Mouse (Mus musculus): Measurements from ENCODE around the gene Gphn. TPM values are rescaled to one million over a fixed set of nuclear protein-coding genes. Genes with fewer than 3 reads are reported as not detected.
A peak's percentile ranks its signal among the peaks of the same experiment; 100 is the strongest.

The Gphn gene
- total and polyA plus RNA-seq, 3 experiments, result 23.1 to 30.5 TPM; not detected in 1

- Histone ChIP-seq H3K4me1 (ENCODE audit: control insufficient read depth in 1 of 2, insufficient read depth in 2 of 2, low read length in 2 of 2) (peaks cover 8 to 18% of the 10 kb centered on the region in 2 experiments; a peak in 3 of 4 replicates), H3K27ac (ENCODE audit: control insufficient read depth, low read depth, low read length) (no peak overlapping the region), H3K36me3 (ENCODE audit: control insufficient read depth in 1 of 2, insufficient read depth in 2 of 2, low read length in 2 of 2) (peaks cover 0 to 20% of the 10 kb centered on the region in 2 experiments; a peak in 2 of 4 replicates), H3K79me2 (ENCODE audit: control insufficient read depth, insufficient read depth, low read length, poor library complexity) (no peaks in the 10 kb centered on the region), H3K9ac (ENCODE audit: control insufficient read depth, low read depth, low read length, poor library complexity, severe bottlenecking) (no peak overlapping the region), H3K27me3 (ENCODE audit: control insufficient read depth in 1 of 2, insufficient read depth in 2 of 2, low read length in 2 of 2) (no peaks in the 10 kb centered on the region), H3K9me3 (replicated peaks; ENCODE audit: insufficient read depth, low read length) (no peaks in the 10 kb centered on the region), H3K4me3 (ENCODE audit: control insufficient read depth in 1 of 2, insufficient read depth in 1 of 2, low read depth in 2 of 2, low read length in 2 of 2) (no peak overlapping the region)
- TF ChIP-seq TCF12 (IDR thresholded peaks at IDR 0.05; ENCODE audit: low read depth, low read length), result peak; percentile 47; the same call in 1 of the 2 replicates
- no peak for TF ChIP-seq ELF1 (IDR thresholded peaks at IDR 0.05; ENCODE audit: low read depth, low read length)
- TF ChIP-seq MAZ (IDR thresholded peaks at IDR 0.05; ENCODE audit: low read depth, low read length), result peak; percentile 87
- TF ChIP-seq EP300 (IDR thresholded peaks at IDR 0.05; ENCODE audit: low read depth in 1 of 2, low read length in 2 of 2), result peak; percentile 14 to 80; a peak in 2 of 4 replicates
- TF ChIP-seq MYB (IDR thresholded peaks at IDR 0.05; ENCODE audit: low read depth, low read length), result peak; percentile 50
- no peak for TF ChIP-seq MAX (IDR thresholded peaks at IDR 0.05; ENCODE audit: low read length)
- TF ChIP-seq MAFK (IDR thresholded peaks at IDR 0.05; ENCODE audit: borderline replicate concordance, low read depth, low read length), result no peak
- peak; percentile 51 for TF ChIP-seq ETS1 (IDR thresholded peaks at IDR 0.05; ENCODE audit: low read depth, low read length)
- peak; percentile 41 for DNase-seq (ENCODE audit: low read depth, low spot score)
Observed at GRCm38 (mm10) chr12:78195368-78195767, 30.8 kb upstream of the Gphn start.

- Histone ChIP-seq H3K9me3 (replicated peaks; ENCODE audit: insufficient read depth, low read length) (no peaks in the 10 kb centered on the region), H3K79me2 (ENCODE audit: control insufficient read depth, insufficient read depth, low read length, poor library complexity) (no peaks in the 10 kb centered on the region), H3K27ac (ENCODE audit: control insufficient read depth, low read depth, low read length) (no peak overlapping the region), H3K27me3 (ENCODE audit: control insufficient read depth in 1 of 2, insufficient read depth in 2 of 2, low read length in 2 of 2) (no peaks in the 10 kb centered on the region), H3K9ac (ENCODE audit: control insufficient read depth, low read depth, low read length, poor library complexity, severe bottlenecking) (no peak overlapping the region), H3K4me1 (ENCODE audit: control insufficient read depth in 1 of 2, insufficient read depth in 2 of 2, low read length in 2 of 2) (peaks cover 7 to 9% of the 10 kb centered on the region in 2 experiments), H3K36me3 (ENCODE audit: control insufficient read depth in 1 of 2, insufficient read depth in 2 of 2, low read length in 2 of 2) (peaks cover 0 to 4% of the 10 kb centered on the region in 2 experiments; a peak in 2 of 4 replicates), H3K4me3 (ENCODE audit: control insufficient read depth in 1 of 2, insufficient read depth in 1 of 2, low read depth in 2 of 2, low read length in 2 of 2) (no peak overlapping the region)
- DNase-seq (ENCODE audit: low read depth, low spot score), result no peak
- TF ChIP-seq TBP (IDR thresholded peaks at IDR 0.05; ENCODE audit: low read depth, low read length) (no peak), CHD1 (IDR thresholded peaks at IDR 0.05; ENCODE audit: low read depth, low read length) (no peak), MAZ (IDR thresholded peaks at IDR 0.05; ENCODE audit: low read depth, low read length) (no peak), ZMIZ1 (IDR thresholded peaks at IDR 0.05; ENCODE audit: low read depth, low read length) (no peak), ZC3H11A (IDR thresholded peaks at IDR 0.05; ENCODE audit: low read depth, low read length) (no peak), ELF1 (IDR thresholded peaks at IDR 0.05; ENCODE audit: low read depth, low read length) (no peak), MAX (IDR thresholded peaks at IDR 0.05; ENCODE audit: low read length) (no peak), UBTF (IDR thresholded peaks at IDR 0.05; ENCODE audit: borderline replicate concordance, insufficient read depth, low read depth, low read length) (no peak), BHLHE40 (IDR thresholded peaks at IDR 0.05; ENCODE audit: borderline replicate concordance, low read depth, low read length) (no peak), SIN3A (IDR thresholded peaks at IDR 0.05; ENCODE audit: low read length) (no peak), CHD2 (IDR thresholded peaks at IDR 0.05; ENCODE audit: low read length) (no peak), SMC3 (IDR thresholded peaks at IDR 0.05; ENCODE audit: low read depth, low read length) (no peak), MYB (IDR thresholded peaks at IDR 0.05; ENCODE audit: low read depth, low read length) (no peak), USF1 (IDR thresholded peaks at IDR 0.05; ENCODE audit: low read depth, low read length) (no peak), USF2 (IDR thresholded peaks at IDR 0.05; ENCODE audit: borderline replicate concordance in 1 of 2, insufficient read depth in 1 of 2, low read depth in 1 of 2, low read length in 2 of 2) (no peak), RCOR1 (IDR thresholded peaks at IDR 0.05; ENCODE audit: low read depth, low read length) (no peak), EP300 (IDR thresholded peaks at IDR 0.05; ENCODE audit: low read depth in 1 of 2, low read length in 2 of 2) (no peak), ZKSCAN1 (IDR thresholded peaks at IDR 0.05; ENCODE audit: low read depth, low read length) (no peak), GATA1 (IDR thresholded peaks at IDR 0.05; ENCODE audit: low read depth, low read length) (no peak), POLR2AphosphoS2 (IDR thresholded peaks at IDR 0.05; ENCODE audit: low read length) (no peak)
Observed at GRCm38 (mm10) chr12:78203646-78204045, 22.5 kb upstream of the Gphn start.

Measured in MEL (cell line).